Mouse (Mus musculus) intestine, embryonic 14.5 days (tissue): ENCODE measurements around the gene Rela. TPM values are rescaled to one million over a fixed set of nuclear protein-coding genes. Genes with fewer than 3 reads are reported as not detected.

Experiments used
- ATAC-seq: fragments of 200-750 bp; cut with Nextera tagmentation; replicated peaks from 2 replicates; pipeline ENCODE4 v1.8.0; 2017; ENCODE audit warnings: low read depth, moderate number of reproducible peaks, moderate TSS enrichment, moderate library complexity; ENCODE audit not compliant: low FRiP score, low TSS enrichment
- DNase-seq: peaks from one replicate; pipeline ENCODE4 v3.0.0-alpha.2; 2018; ENCODE audit warnings: low spot score
- H3K27ac ChIP-seq: fragments of 300-500 bp; sonication (generic); 2 replicates; pipeline ENCODE4 v1.5.1; 2014; ENCODE audit warnings: low read depth, mild to moderate bottlenecking, control low read depth
- H3K27me3 ChIP-seq: fragments of 300-500 bp; sonication (generic); replicated peaks from 2 replicates; pipeline ENCODE4 v1.6.1; 2014; ENCODE audit warnings: low read length, control low read depth; ENCODE audit not compliant: control insufficient read depth, insufficient read depth
- H3K36me3 ChIP-seq: fragments of 300-500 bp; sonication (generic); 2 replicates; pipeline ENCODE4 v1.6.1; 2014; ENCODE audit warnings: low read length, control low read depth; ENCODE audit not compliant: control insufficient read depth, insufficient read depth
- H3K4me1 ChIP-seq: fragments of 300-500 bp; sonication (generic); replicated peaks from 2 replicates; pipeline ENCODE4 v1.6.1; 2014; ENCODE audit warnings: low read length, control low read depth, mixed read lengths; ENCODE audit not compliant: control insufficient read depth, insufficient read depth
- H3K4me2 ChIP-seq: fragments of 300-500 bp; sonication (generic); 2 replicates; pipeline ENCODE4 v1.6.1; 2014; ENCODE audit warnings: low read length
- H3K4me3 ChIP-seq: fragments of 300-500 bp; sonication (generic); 2 replicates; pipeline ENCODE4 v1.5.1; 2014; ENCODE audit warnings: low read depth, low read length, control low read depth, mixed read lengths
- H3K9ac ChIP-seq: fragments of 300-500 bp; sonication (generic); 2 replicates; pipeline ENCODE4 v1.6.1; 2014; ENCODE audit warnings: mild to moderate bottlenecking, low read length
- H3K9me3 ChIP-seq: fragments of 300-500 bp; sonication (generic); 2 replicates; pipeline ENCODE4 v1.6.1; 2016; ENCODE audit warnings: low read length, control low read depth; ENCODE audit not compliant: control insufficient read depth
- WGBS: fragments of 180-500 bp; shearing (Covaris S2); extraction: QIAGEN DNeasy Blood & Tissue Kit; methylation state at CpG from one replicate; pipeline ENCODE4 v1.1.7; 2014; 5-methylcytosine and 5-hydroxymethylcytosine counted together
- polyA plus RNA-seq: library from polyadenylated mRNA; unstranded; fragments of >200 nt; fragmentation: Nextera tagmentation; extraction: Ambion mirVana; gene quantifications from 2 replicates; pipeline ENCODE4 v1.2.1, GENCODE M21; 2014

Gene Rela
- polyA plus RNA-seq, 1 experiment from 2014 or later = 46.7 TPM

- Histone ChIP-seq H3K4me1 (peaks cover 34% of the 10 kb centered on the region), H3K36me3 (peaks cover 49% of the 10 kb centered on the region), H3K4me3 (peak overlapping the region; percentile 78), H3K27me3 (no peaks in the 10 kb centered on the region), H3K9me3 (no peaks in the 10 kb centered on the region), H3K27ac (peak overlapping the region; percentile 81), H3K4me2 (peak overlapping the region; percentile 99), H3K9ac (peak overlapping the region; percentile 72)
- no peak for ATAC-seq
- WGBS = 19% methylated on average over 9 of the region's 9 CpGs
- no peak for DNase-seq
Measured at GRCm38 (mm10) chr19:5687738-5688137, 50.5 kb downstream of the Rela start.

GRCm38 (mm10) chr19:5688200-5689087 is 51.2 kb downstream of the Rela start, which contains the start of the genes Map3k11 and Pcnx3:
Map3k11 (plus strand) TSS chr19:5688742.
Pcnx3 (minus strand) TSS chr19:5688908.
- Histone ChIP-seq H3K4me3 (peak within 1 kb of the TSS; percentile 78), H3K4me2 (peak within 1 kb of the TSS; percentile 99), H3K9ac (peak within 1 kb of the TSS; percentile 72), H3K9me3 (no peaks in the 10 kb centered on the region), H3K4me1 (peaks cover 35% of the 10 kb centered on the region), H3K27me3 (no peaks in the 10 kb centered on the region), H3K27ac (peak within 1 kb of the TSS; percentile 81), H3K36me3 (peaks cover 48% of the 10 kb centered on the region)
- ATAC-seq (peak; percentile 90), DNase-seq (peak; percentile 94)
- under 1% methylated on average over 69 of the region's 69 CpGs for WGBS

GRCm38 (mm10) chr19:5689088-5689428 is 51.8 kb downstream of the Rela start:
- H3K27ac ChIP-seq = peak overlapping the region; percentile 81
- H3K36me3 ChIP-seq = peaks cover 47% of the 10 kb centered on the region
- DNase-seq = no peak
- no peaks in the 10 kb centered on the region for H3K9me3 ChIP-seq
- peaks cover 35% of the 10 kb centered on the region for H3K4me1 ChIP-seq
- H3K4me3 ChIP-seq = peak overlapping the region; percentile 78
- H3K27me3 ChIP-seq = no peaks in the 10 kb centered on the region
- WGBS = under 1% methylated on average over 7 of the region's 7 CpGs
- no peak for ATAC-seq
- H3K4me2 ChIP-seq = peak overlapping the region; percentile 99
- peak overlapping the region; percentile 72 for H3K9ac ChIP-seq

- peak; percentile 93 for DNase-seq
- Histone ChIP-seq H3K27ac (peak overlapping the region; percentile 81), H3K4me1 (peaks cover 35% of the 10 kb centered on the region), H3K9ac (peak overlapping the region; percentile 72), H3K4me3 (peak overlapping the region; percentile 78), H3K4me2 (peak overlapping the region; percentile 99), H3K27me3 (no peaks in the 10 kb centered on the region), H3K9me3 (no peaks in the 10 kb centered on the region), H3K36me3 (peaks cover 47% of the 10 kb centered on the region)
- ATAC-seq = peak; percentile 64
- WGBS = 7% methylated on average over 42 of the region's 42 CpGs
Measured at GRCm38 (mm10) chr19:5689565-5690342, 52.5 kb downstream of the Rela start.

- Histone ChIP-seq H3K9ac (peak overlapping the region; percentile 72), H3K27ac (peak overlapping the region; percentile 81), H3K4me2 (peak overlapping the region; percentile 99), H3K27me3 (no peaks in the 10 kb centered on the region), H3K4me1 (peaks cover 35% of the 10 kb centered on the region), H3K9me3 (no peaks in the 10 kb centered on the region), H3K4me3 (peak overlapping the region; percentile 78), H3K36me3 (peaks cover 47% of the 10 kb centered on the region)
- ATAC-seq (no peak), DNase-seq (no peak)
- WGBS = 55% methylated on average over 15 of the region's 15 CpGs
Measured at GRCm38 (mm10) chr19:5690343-5690735, 53.1 kb downstream of the Rela start.

- Histone ChIP-seq H3K4me1 (peaks cover 38% of the 10 kb centered on the region), H3K4me2 (peak overlapping the region; percentile 99), H3K27ac (peak overlapping the region; percentile 57; the same call in 1 of the 2 replicates), H3K9ac (peak overlapping the region; percentile 41), H3K36me3 (peaks cover 48% of the 10 kb centered on the region), H3K27me3 (no peaks in the 10 kb centered on the region), H3K4me3 (peak overlapping the region; percentile 78), H3K9me3 (no peaks in the 10 kb centered on the region)
- ATAC-seq (no peak), DNase-seq (no peak)
- 73% methylated on average over 5 of the region's 5 CpGs for WGBS
Measured at GRCm38 (mm10) chr19:5691601-5692000, 54.3 kb downstream of the Rela start.

- Histone ChIP-seq H3K27ac (peak overlapping the region; percentile 57), H3K27me3 (no peaks in the 10 kb centered on the region), H3K36me3 (peaks cover 55% of the 10 kb centered on the region), H3K9ac (peak overlapping the region; percentile 41), H3K4me2 (peak overlapping the region; percentile 99), H3K4me1 (peaks cover 36% of the 10 kb centered on the region), H3K4me3 (peak overlapping the region; percentile 78), H3K9me3 (no peaks in the 10 kb centered on the region)
- WGBS = 61% methylated on average over 10 of the region's 10 CpGs
- no peak for DNase-seq
- ATAC-seq = no peak
Measured at GRCm38 (mm10) chr19:5692086-5692912, 55.0 kb downstream of the Rela start.

GRCm38 (mm10) chr19:5692913-5693396 is 55.7 kb downstream of the Rela start:
- H3K27me3 ChIP-seq = no peaks in the 10 kb centered on the region
- WGBS = 72% methylated on average over 10 of the region's 10 CpGs
- peak overlapping the region; percentile 8 for H3K4me3 ChIP-seq
- peak overlapping the region; percentile 99 for H3K4me2 ChIP-seq
- peak overlapping the region; percentile 57 for H3K27ac ChIP-seq
- H3K4me1 ChIP-seq = peaks cover 30% of the 10 kb centered on the region
- no peaks in the 10 kb centered on the region for H3K9me3 ChIP-seq
- H3K36me3 ChIP-seq = peaks cover 61% of the 10 kb centered on the region
- 0 out of 2 replicates have a peak overlapping the region, but pooled peaks have one; percentile 41 for H3K9ac ChIP-seq
- no peak for DNase-seq
- ATAC-seq = no peak
